Mouse (Mus musculus) liver, embryonic 16.5 days (tissue): ENCODE results near the gene Ric1. TPM values are rescaled to one million over a fixed set of nuclear protein-coding genes. Genes with fewer than 3 reads are reported as not detected.
"Not testable (repeated sequence)": the region's sequence is repeated elsewhere in the genome, so short reads cannot be mapped to it uniquely, and the experiment has no call there.

ENCODE experiments used
- ATAC-seq: fragments of 200-750 bp; cut with Nextera tagmentation; 2 replicates; pipeline ENCODE4 v1.8.0; 2017; ENCODE audit warnings: low read depth, mild to moderate bottlenecking, moderate number of reproducible peaks, moderate library complexity
- H3K27ac ChIP-seq: fragments of 300-500 bp; sonication (generic); 2 replicates; pipeline ENCODE4 v1.5.1; 2014; ENCODE audit warnings: mild to moderate bottlenecking, low read length
- H3K27me3 ChIP-seq: fragments of 300-500 bp; sonication (generic); 2 replicates; pipeline ENCODE4 v1.6.1; 2014; ENCODE audit warnings: low read depth, low read length, mixed read lengths; ENCODE audit not compliant: control insufficient read depth, insufficient read depth
- H3K36me3 ChIP-seq: fragments of 300-500 bp; sonication (generic); 2 replicates; pipeline ENCODE4 v1.6.1; 2014; ENCODE audit warnings: mild to moderate bottlenecking; ENCODE audit not compliant: control insufficient read depth, insufficient read depth
- H3K4me1 ChIP-seq: fragments of 300-500 bp; sonication (generic); 2 replicates; pipeline ENCODE4 v1.6.1; 2014; ENCODE audit warnings: low read depth, low read length, mixed read lengths; ENCODE audit not compliant: control insufficient read depth
- H3K4me2 ChIP-seq: fragments of 300-500 bp; sonication (generic); 2 replicates; pipeline ENCODE4 v1.6.1; 2014; ENCODE audit warnings: low read depth, low read length, mixed read lengths
- H3K4me3 ChIP-seq: fragments of 300-500 bp; sonication (generic); 2 replicates; pipeline ENCODE4 v1.5.1; 2014; ENCODE audit warnings: low read depth, mild to moderate bottlenecking, low read length
- H3K9ac ChIP-seq: fragments of 300-500 bp; sonication (generic); 2 replicates; pipeline ENCODE4 v1.6.1; 2014; ENCODE audit warnings: low read depth, low read length
- H3K9me3 ChIP-seq: fragments of 300-500 bp; sonication (generic); replicated peaks from 2 replicates; pipeline ENCODE4 v1.6.1; 2016; ENCODE audit warnings: low read length; ENCODE audit not compliant: control insufficient read depth
- WGBS: fragments of 180-500 bp; shearing (Covaris S2); extraction: QIAGEN DNeasy Blood & Tissue Kit; methylation state at CpG from one replicate; pipeline ENCODE4 v1.1.7; 2014; ENCODE audit not compliant: insufficient replicate concordance; 5-methylcytosine and 5-hydroxymethylcytosine counted together
- polyA plus RNA-seq: library from polyadenylated mRNA; unstranded; fragments of >200 nt; fragmentation: Nextera tagmentation; extraction: Ambion mirVana; gene quantifications from 2 replicates; pipeline ENCODE4 v1.2.1, GENCODE M21; 2015

Gene Ric1
- polyA plus RNA-seq, 1 experiment from 2014 or later, result 3.6 TPM

GRCm38 (mm10) chr19:29526837-29527236 is 4.8 kb downstream of the Ric1 start:
- Histone ChIP-seq H3K4me3 (no peak overlapping the region), H3K27me3 (no peaks in the 10 kb centered on the region), H3K9ac (no peak overlapping the region), H3K27ac (no peak overlapping the region), H3K4me2 (no peak overlapping the region), H3K4me1 (peaks cover 4% of the 10 kb centered on the region), H3K36me3 (no peaks in the 10 kb centered on the region), H3K9me3 (no peaks in the 10 kb centered on the region)
- no peak for ATAC-seq

- Histone ChIP-seq H3K4me2 (no peak overlapping the region), H3K9me3 (no peaks in the 10 kb centered on the region), H3K4me3 (no peak overlapping the region), H3K9ac (no peak overlapping the region), H3K27ac (no peak overlapping the region), H3K27me3 (no peaks in the 10 kb centered on the region), H3K4me1 (peaks cover 4% of the 10 kb centered on the region), H3K36me3 (no peaks in the 10 kb centered on the region)
- 85% methylated on average over 4 of the region's 4 CpGs for WGBS
- ATAC-seq, result no peak
Measured at GRCm38 (mm10) chr19:29527299-29527698, 5.2 kb downstream of the Ric1 start.

DNA sequence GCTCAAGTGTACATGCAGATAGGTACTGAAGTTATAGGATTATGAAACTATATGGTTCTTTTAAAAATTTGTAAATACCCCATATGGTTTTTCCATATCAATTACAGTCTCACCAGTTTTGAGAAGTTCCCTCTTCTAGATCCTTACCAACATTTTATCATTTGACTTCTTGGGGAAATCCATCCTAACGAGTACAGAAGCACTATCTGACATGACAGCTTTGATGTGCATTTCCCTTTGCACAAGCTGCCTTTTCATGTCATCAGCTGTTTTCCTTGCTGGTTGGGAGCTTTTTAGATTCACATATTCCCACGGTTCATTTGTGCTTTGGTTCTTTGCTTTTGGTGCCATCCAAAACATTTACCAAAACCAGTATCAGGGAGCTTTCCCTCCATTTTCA is 6.5 kb downstream of the Ric1 start:
- no peaks in the 10 kb centered on the region for H3K9me3 ChIP-seq
- H3K4me2 ChIP-seq, result no peak overlapping the region
- ATAC-seq, result no peak
- H3K4me3 ChIP-seq, result no peak overlapping the region
- H3K4me1 ChIP-seq, result peaks cover 3% of the 10 kb centered on the region
- no peak overlapping the region for H3K9ac ChIP-seq
- no peak overlapping the region for H3K27ac ChIP-seq
- H3K36me3 ChIP-seq, result no peaks in the 10 kb centered on the region
- WGBS, result 39% methylated on average over 2 of the region's 2 CpGs
- no peaks in the 10 kb centered on the region for H3K27me3 ChIP-seq

- Histone ChIP-seq H3K9ac (no peak overlapping the region), H3K27ac (no peak overlapping the region), H3K4me2 (no peak overlapping the region), H3K9me3 (no peaks in the 10 kb centered on the region), H3K4me1 (no peaks in the 10 kb centered on the region), H3K4me3 (no peak overlapping the region), H3K36me3 (peaks cover 5% of the 10 kb centered on the region; the same call in 1 of the 2 replicates), H3K27me3 (no peaks in the 10 kb centered on the region)
- ATAC-seq, result no peak
- WGBS, result 82% methylated on average over 5 of the region's 5 CpGs
Measured at GRCm38 (mm10) chr19:29534030-29534429, 11.9 kb downstream of the Ric1 start.

DNA sequence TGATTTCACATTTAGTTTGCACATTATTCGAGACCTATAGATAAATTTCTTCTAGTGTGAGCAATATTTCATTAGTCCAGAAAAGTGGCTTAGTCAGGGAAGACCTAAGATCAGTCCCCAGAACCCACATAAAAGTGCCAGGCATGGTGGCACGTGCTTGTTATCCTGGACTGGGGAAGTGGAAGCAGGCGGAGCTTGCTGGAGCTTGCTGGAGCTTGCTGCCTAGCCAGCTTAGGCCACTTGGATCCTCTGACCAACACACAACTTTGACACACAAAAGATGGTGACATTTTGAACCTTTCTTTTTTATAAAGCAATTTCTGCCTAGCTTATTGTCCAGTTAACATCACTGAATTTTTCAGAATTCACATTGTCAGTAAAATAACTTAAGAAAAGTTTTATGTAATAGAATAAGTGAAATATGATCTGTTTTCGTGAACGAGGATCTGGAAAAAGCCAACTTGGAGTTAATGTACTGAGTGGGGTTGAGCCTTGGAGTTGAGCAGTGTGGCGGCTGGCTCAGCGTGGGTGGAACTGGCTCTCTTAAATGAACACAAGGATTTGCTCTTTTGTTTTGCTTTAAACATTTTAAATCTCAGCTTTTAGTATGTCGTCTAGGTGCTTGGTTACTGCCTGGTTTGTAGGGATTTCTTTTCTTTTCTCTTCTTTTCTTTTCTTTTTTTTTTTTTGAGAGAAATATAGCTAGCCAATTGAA is 20.3 kb downstream of the Ric1 start:
- WGBS, result 70% methylated on average over 8 of the region's 8 CpGs
- Histone ChIP-seq H3K27ac (no peak overlapping the region), H3K4me3 (no peak overlapping the region), H3K4me2 (no peak overlapping the region), H3K9ac (no peak overlapping the region), H3K9me3 (no peaks in the 10 kb centered on the region), H3K27me3 (no peaks in the 10 kb centered on the region), H3K4me1 (no peaks in the 10 kb centered on the region), H3K36me3 (no peaks in the 10 kb centered on the region)
- ATAC-seq, result no peak

- Histone ChIP-seq H3K27me3 (no peaks in the 10 kb centered on the region), H3K4me1 (no peaks in the 10 kb centered on the region), H3K9ac (no peak overlapping the region), H3K9me3 (no peaks in the 10 kb centered on the region), H3K4me2 (no peak overlapping the region), H3K4me3 (no peak overlapping the region), H3K27ac (no peak overlapping the region), H3K36me3 (no peaks in the 10 kb centered on the region)
- ATAC-seq, result no peak
- WGBS, result 85% methylated on average over 6 of the region's 6 CpGs
Measured at GRCm38 (mm10) chr19:29544026-29544425, 21.9 kb downstream of the Ric1 start.

DNA sequence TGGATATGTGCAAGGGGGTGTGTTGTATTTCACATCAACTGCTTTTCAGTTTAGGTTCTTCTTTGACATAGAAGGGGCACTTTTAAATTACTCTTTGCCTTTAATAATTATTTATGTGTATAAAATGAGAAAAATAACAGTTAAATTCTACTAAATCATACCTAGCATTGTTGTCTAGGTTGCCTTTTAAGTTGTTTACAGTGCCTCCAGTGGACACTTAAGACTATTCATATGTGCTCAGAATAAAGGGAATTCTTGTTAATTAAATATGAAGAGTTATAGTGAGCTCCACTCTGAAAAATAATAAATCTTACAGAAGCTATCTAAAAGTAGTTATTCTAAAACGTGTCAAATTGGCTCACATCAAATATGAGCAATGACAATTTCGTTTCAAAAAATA is 28.5 kb downstream of the Ric1 start:
- no peaks in the 10 kb centered on the region for H3K27me3 ChIP-seq
- no peak for ATAC-seq
- no peaks in the 10 kb centered on the region for H3K9me3 ChIP-seq
- no peak overlapping the region for H3K4me3 ChIP-seq
- no peaks in the 10 kb centered on the region for H3K36me3 ChIP-seq
- no peak overlapping the region for H3K9ac ChIP-seq
- H3K4me2 ChIP-seq, result no peak overlapping the region
- 70% methylated on average over 2 of the region's 2 CpGs for WGBS
- no peaks in the 10 kb centered on the region for H3K4me1 ChIP-seq
- no peak overlapping the region for H3K27ac ChIP-seq

GRCm38 (mm10) chr19:29551128-29551527 is 29.0 kb downstream of the Ric1 start:
- Histone ChIP-seq H3K4me2 (no peak overlapping the region), H3K36me3 (no peaks in the 10 kb centered on the region), H3K27me3 (no peaks in the 10 kb centered on the region), H3K4me3 (no peak overlapping the region), H3K9me3 (no peaks in the 10 kb centered on the region), H3K27ac (no peak overlapping the region), H3K9ac (no peak overlapping the region), H3K4me1 (no peaks in the 10 kb centered on the region)
- WGBS, result 54% methylated on average over 1 of the region's 1 CpGs
- no peak for ATAC-seq

GRCm38 (mm10) chr19:29551980-29552379 is 29.9 kb downstream of the Ric1 start:
- not testable (repeated sequence) for H3K27ac ChIP-seq, H3K36me3 ChIP-seq, H3K4me1 ChIP-seq, H3K27me3 ChIP-seq, H3K9ac ChIP-seq, ATAC-seq, H3K4me2 ChIP-seq, H3K4me3 ChIP-seq, H3K9me3 ChIP-seq
- WGBS, result 58% methylated on average over 1 of the region's 1 CpGs
